Mouse (Mus musculus): ENCODE measurements around the gene Pla2g4b.

DNA sequence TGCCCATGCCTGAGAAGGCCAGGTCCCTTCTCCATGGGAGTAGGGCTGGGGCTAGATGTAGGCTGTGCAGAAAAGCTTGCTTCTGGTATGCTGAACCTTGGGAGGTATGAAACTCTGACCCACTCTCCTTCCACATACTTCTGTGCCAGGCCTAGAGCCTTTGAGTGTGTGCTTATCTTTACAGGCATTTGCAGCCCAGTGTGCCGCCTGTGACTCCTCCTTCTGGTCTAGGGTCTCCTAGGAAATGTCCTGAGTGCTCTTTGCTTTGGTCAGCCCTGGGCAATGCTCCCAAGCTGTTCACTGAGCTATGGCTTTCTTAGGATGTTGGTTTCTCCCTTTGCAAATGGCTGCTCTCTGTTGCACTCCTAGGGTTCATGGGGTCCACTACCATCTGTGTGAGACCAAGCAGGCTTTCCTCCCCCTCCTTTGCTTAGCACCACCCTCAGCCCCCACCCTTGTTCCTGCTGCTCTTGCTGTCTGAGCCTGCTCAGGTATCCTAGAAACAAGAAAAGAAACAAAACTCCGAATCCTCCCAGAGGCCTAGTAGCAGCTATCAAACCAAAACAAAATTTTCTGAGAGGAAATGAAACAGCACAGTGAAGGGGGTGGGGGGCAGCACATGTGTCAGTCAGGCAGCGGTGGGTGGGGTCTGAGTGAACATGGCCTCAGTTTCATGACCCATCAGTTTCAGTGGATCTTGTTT is 32.2 kb upstream of the Pla2g4b start:
- TF ChIP-seq CTCF (IDR thresholded peaks at IDR 0.05; ENCODE audit: low read depth) (no peak), EP300 (IDR thresholded peaks at IDR 0.05; ENCODE audit: low read depth) (no peak)
